Mouse (Mus musculus): ENCODE data around the gene Slc44a3. TPM values are rescaled to one million over a fixed set of nuclear protein-coding genes. Genes with fewer than 3 reads are reported as not detected.
A peak's percentile ranks its signal among the peaks of the same experiment; 100 is the strongest.

The Slc44a3 gene
- polyA plus RNA-seq, 1 experiment from 2014 or later: 25.2 TPM

DNA sequence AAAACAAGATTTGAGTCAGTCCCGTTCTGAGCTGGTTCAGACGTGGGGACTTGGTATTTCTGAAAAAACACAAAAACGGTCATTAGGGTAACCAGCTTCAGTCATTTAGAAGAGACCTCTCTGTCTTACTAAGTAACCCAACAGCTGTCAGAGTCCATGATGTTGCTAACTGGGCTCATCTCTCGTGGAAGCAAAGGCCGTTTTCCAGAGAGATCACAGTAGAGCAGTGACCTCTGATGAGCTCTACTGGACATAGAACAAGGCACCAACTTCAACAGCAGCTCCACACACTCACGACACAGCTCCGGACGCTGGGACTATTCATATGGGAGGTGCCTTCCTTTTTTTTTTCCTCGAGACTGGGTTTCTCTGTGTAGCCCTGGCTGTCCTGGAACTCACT lies 35.7 kb upstream of the Slc44a3 start:
- H3K4me2 ChIP-seq (replicated peaks; ENCODE audit: low read depth): no peak overlapping the region
- no peak overlapping the region for H3K4me3 ChIP-seq (ENCODE audit: low read depth, low read length)
- no peaks in the 10 kb centered on the region for H3K27me3 ChIP-seq (replicated peaks; ENCODE audit: control insufficient read depth, insufficient read depth, low read length)
- TF ChIP-seq CTCF (IDR thresholded peaks at IDR 0.05; ENCODE audit: low read depth): no peak
- no peaks in the 10 kb centered on the region for H3K4me1 ChIP-seq (replicated peaks; ENCODE audit: control insufficient read depth, insufficient read depth, low read length)
- no peaks in the 10 kb centered on the region for H3K9me3 ChIP-seq (ENCODE audit: control insufficient read depth)
- H3K36me3 ChIP-seq (ENCODE audit: control insufficient read depth, insufficient read depth): no peaks in the 10 kb centered on the region
- no peak for ATAC-seq
- no peak overlapping the region for H3K27ac ChIP-seq (ENCODE audit: low read depth, low read length)
- WGBS: 88% methylated on average over 9 of the region's 9 CpGs
- no peak overlapping the region for H3K9ac ChIP-seq (ENCODE audit: low read depth, low read length)

DNA sequence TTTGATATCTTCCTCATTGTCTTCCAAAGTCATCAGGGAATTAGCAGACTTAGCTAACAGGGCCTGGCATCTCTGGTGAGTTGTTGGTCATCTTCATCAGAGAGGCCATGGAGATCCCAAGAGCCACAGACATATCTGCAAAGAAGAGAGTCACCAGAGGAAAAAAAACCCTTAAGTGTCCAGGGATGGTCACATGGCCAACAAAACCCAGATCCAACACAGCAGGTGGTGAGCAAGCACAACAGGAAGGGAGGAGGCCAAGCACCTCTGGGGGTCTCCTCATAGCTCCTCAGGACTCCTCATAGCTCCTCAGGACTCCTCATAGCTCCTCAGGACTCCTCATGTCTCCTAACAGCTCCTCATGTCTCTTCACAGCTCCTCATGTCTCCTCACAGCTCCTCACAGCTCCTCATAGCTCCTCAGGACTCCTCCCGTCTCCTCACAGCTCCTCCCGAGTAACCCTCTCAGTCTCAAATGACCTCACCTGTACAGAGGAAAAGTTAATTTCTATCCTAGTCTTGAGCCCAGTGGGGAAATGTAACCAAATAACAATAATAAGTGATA lies 35.2 kb upstream of the Slc44a3 start:
- H3K9me3 ChIP-seq (ENCODE audit: control insufficient read depth): no peaks in the 10 kb centered on the region
- no peaks in the 10 kb centered on the region for H3K27me3 ChIP-seq (replicated peaks; ENCODE audit: control insufficient read depth, insufficient read depth, low read length)
- H3K9ac ChIP-seq (ENCODE audit: low read depth, low read length): no peak overlapping the region
- no peaks in the 10 kb centered on the region for H3K4me1 ChIP-seq (replicated peaks; ENCODE audit: control insufficient read depth, insufficient read depth, low read length)
- H3K27ac ChIP-seq (ENCODE audit: low read depth, low read length): no peak overlapping the region
- no peak for TF ChIP-seq CTCF (IDR thresholded peaks at IDR 0.05; ENCODE audit: low read depth)
- H3K36me3 ChIP-seq (ENCODE audit: control insufficient read depth, insufficient read depth): no peaks in the 10 kb centered on the region
- H3K4me3 ChIP-seq (ENCODE audit: low read depth, low read length): no peak overlapping the region
- WGBS: 80% methylated on average over 2 of the region's 2 CpGs
- H3K4me2 ChIP-seq (replicated peaks; ENCODE audit: low read depth): no peak overlapping the region
- ATAC-seq: no peak

DNA sequence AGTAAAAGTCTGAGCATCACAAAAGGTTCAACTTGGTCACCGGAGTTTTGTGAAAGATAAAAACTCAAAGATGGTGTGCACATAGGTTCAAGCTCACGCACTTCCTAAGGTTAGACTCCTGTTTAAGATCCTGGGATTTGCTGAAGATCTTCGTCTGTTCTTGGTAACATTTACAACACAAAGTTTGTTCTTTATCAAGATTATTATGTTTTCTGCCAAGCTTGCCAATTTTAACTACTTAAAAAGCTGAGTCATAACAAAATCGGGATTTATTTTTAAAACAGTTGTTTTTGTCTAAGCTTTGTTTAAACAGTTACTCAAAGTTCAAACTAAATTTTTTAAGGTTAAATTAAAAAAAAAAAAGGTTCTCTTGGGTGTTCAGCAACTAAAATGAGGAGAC lies 34.7 kb upstream of the Slc44a3 start:
- ATAC-seq: no peak
- Histone ChIP-seq H3K4me2 (replicated peaks; ENCODE audit: low read depth) (no peak overlapping the region), H3K9me3 (ENCODE audit: control insufficient read depth) (no peaks in the 10 kb centered on the region), H3K4me3 (ENCODE audit: low read depth, low read length) (no peak overlapping the region), H3K36me3 (ENCODE audit: control insufficient read depth, insufficient read depth) (no peaks in the 10 kb centered on the region), H3K27ac (ENCODE audit: low read depth, low read length) (no peak overlapping the region), H3K4me1 (replicated peaks; ENCODE audit: control insufficient read depth, insufficient read depth, low read length) (no peaks in the 10 kb centered on the region), H3K27me3 (replicated peaks; ENCODE audit: control insufficient read depth, insufficient read depth, low read length) (no peaks in the 10 kb centered on the region), H3K9ac (ENCODE audit: low read depth, low read length) (no peak overlapping the region)
- no peak for TF ChIP-seq CTCF (IDR thresholded peaks at IDR 0.05; ENCODE audit: low read depth)
- WGBS: 67% methylated on average over 4 of the region's 4 CpGs

DNA sequence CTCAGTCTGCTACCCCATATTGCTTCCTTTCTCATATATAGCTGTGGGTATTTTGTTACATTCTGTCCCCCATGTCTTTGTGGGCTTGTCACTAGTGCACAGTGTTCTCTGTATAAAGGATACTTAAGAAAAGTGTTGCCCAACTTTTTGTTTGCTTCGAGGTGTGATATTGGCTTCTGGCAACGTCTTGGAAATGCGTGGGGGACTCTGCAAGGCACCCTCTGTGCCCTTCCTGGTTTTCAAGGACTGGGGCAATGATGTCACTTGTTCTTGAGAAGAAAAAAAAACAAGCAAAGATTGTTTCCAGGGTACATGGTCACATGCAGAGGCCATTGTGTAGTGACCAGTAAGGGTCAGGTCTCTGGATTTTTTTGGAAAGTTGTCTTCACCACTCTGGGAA lies 29.6 kb upstream of the Slc44a3 start:
- no peaks in the 10 kb centered on the region for H3K27me3 ChIP-seq (replicated peaks; ENCODE audit: control insufficient read depth, insufficient read depth, low read length)
- no peak for ATAC-seq
- H3K9me3 ChIP-seq (ENCODE audit: control insufficient read depth): no peaks in the 10 kb centered on the region
- peaks cover 8% of the 10 kb centered on the region; the same call in 1 of the 2 replicates for H3K4me1 ChIP-seq (replicated peaks; ENCODE audit: control insufficient read depth, insufficient read depth, low read length)
- no peak overlapping the region for H3K9ac ChIP-seq (ENCODE audit: low read depth, low read length)
- H3K27ac ChIP-seq (ENCODE audit: low read depth, low read length): no peak overlapping the region
- H3K4me2 ChIP-seq (replicated peaks; ENCODE audit: low read depth): no peak overlapping the region
- no peak for TF ChIP-seq CTCF (IDR thresholded peaks at IDR 0.05; ENCODE audit: low read depth)
- H3K4me3 ChIP-seq (ENCODE audit: low read depth, low read length): no peak overlapping the region
- no peaks in the 10 kb centered on the region for H3K36me3 ChIP-seq (ENCODE audit: control insufficient read depth, insufficient read depth)
- WGBS: 82% methylated on average over 3 of the region's 3 CpGs

DNA sequence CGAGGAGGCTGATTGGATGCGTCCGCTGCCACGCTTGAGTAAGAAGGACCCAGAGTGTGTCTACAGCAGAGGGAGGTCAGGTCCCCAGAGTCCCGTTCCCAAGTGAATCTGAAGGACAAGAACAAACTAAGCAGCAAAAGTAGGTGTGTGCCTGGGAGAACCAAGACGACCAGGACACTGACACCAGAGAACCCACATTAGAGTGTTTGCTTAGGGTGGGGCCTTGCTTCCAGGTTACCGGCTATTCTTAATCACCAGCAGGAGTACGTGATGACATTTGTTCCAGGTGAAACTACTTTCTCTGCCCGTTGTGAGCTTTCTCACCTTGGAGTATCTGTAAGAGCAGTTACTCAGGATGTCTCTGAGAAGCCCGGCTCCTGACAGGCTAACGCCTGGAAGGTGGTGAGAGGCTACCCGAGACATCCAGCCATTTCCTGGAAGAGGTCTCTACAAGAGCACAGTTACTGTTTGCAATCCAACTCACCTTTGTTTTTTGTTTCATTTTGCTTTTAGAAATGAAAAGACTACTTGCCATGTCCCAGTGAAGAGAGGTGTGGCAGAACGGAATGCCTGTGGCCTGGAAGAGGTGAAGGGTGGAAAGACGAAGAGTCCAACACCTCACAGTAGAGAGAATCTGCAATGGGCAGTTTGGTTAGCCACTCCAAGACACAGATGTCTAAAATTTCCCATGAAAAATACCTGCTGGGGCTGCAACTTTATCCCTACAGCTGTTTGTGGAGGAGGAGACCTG lies 28.1 kb upstream of the Slc44a3 start:
- Histone ChIP-seq H3K4me2 (replicated peaks; ENCODE audit: low read depth) (0 out of 2 replicates have a peak overlapping the region, but pooled peaks have one; percentile 3), H3K36me3 (ENCODE audit: control insufficient read depth, insufficient read depth) (no peaks in the 10 kb centered on the region), H3K27ac (ENCODE audit: low read depth, low read length) (no peak overlapping the region; the same call in 1 of the 2 replicates), H3K4me1 (replicated peaks; ENCODE audit: control insufficient read depth, insufficient read depth, low read length) (peaks cover 8% of the 10 kb centered on the region; the same call in 1 of the 2 replicates), H3K9ac (ENCODE audit: low read depth, low read length) (no peak overlapping the region), H3K27me3 (replicated peaks; ENCODE audit: control insufficient read depth, insufficient read depth, low read length) (no peaks in the 10 kb centered on the region), H3K9me3 (ENCODE audit: control insufficient read depth) (no peaks in the 10 kb centered on the region), H3K4me3 (ENCODE audit: low read depth, low read length) (no peak overlapping the region)
- peak; percentile 66 for ATAC-seq
- WGBS: 58% methylated on average over 14 of the region's 14 CpGs
- 0 out of 2 replicates have a peak, but pooled peaks have one; percentile 2 for TF ChIP-seq CTCF (IDR thresholded peaks at IDR 0.05; ENCODE audit: low read depth)

DNA sequence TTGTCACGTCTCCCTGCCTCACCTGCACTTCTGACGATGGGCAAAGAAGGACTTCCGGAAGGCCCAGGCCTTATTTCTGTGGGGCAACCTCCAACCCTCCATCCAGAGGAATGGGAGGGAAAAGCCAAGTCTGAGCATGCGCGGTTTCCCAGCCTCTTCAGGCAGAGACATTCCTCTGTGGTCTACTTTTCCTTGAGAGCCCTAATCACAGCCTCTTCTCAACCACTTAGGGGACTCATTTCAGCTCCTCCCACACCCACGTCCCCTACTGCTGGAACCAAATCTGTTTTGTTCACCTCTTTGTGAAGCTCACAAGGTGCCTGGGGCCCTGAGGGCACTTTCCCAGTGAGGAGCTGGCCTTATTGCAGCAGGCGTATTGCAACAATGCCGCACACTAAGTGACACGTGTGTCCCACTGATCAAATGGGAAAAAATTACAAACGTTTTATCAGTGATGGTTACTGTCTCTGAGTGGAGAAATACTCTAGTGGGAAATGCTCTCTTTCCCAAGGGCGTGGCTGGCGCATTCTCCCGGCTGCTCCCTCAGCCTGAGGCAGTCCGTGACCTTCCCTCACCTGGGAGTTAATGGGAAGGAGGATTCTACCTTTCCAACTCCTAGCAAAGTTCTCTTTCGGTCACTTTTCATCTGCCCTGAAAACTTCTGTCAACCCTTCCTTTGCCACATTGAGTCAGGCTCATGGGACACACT lies 27.4 kb upstream of the Slc44a3 start:
- no peak overlapping the region; the same call in 1 of the 2 replicates for H3K27ac ChIP-seq (ENCODE audit: low read depth, low read length)
- no peak for ATAC-seq
- WGBS: 72% methylated on average over 15 of the region's 15 CpGs

More for the DNA sequence above, 27.4 kb upstream of the Slc44a3 start:
- H3K9me3 ChIP-seq (ENCODE audit: control insufficient read depth): no peaks in the 10 kb centered on the region
- no peaks in the 10 kb centered on the region for H3K27me3 ChIP-seq (replicated peaks; ENCODE audit: control insufficient read depth, insufficient read depth, low read length)
- no peak overlapping the region for H3K9ac ChIP-seq (ENCODE audit: low read depth, low read length)
- H3K4me3 ChIP-seq (ENCODE audit: low read depth, low read length): no peak overlapping the region
- H3K4me1 ChIP-seq (replicated peaks; ENCODE audit: control insufficient read depth, insufficient read depth, low read length): peaks cover 8% of the 10 kb centered on the region; the same call in 1 of the 2 replicates
- TF ChIP-seq CTCF (IDR thresholded peaks at IDR 0.05; ENCODE audit: low read depth): no peak
- H3K36me3 ChIP-seq (ENCODE audit: control insufficient read depth, insufficient read depth): no peaks in the 10 kb centered on the region
- H3K4me2 ChIP-seq (replicated peaks; ENCODE audit: low read depth): 0 out of 2 replicates have a peak overlapping the region, but pooled peaks have one; percentile 3

All from intestine, postnatal 0 days (tissue).